Mouse (Mus musculus) thymus, postnatal 14 days (tissue): ENCODE results near the gene Gm5965.
"Not testable (repeated sequence)": the region's sequence is repeated elsewhere in the genome, so short reads cannot be mapped to it uniquely, and the experiment has no call there.

Experiments used
- DNase-seq: peaks from one replicate; pipeline ENCODE4 v3.0.0; 2021

Gm5965 gene

DNA sequence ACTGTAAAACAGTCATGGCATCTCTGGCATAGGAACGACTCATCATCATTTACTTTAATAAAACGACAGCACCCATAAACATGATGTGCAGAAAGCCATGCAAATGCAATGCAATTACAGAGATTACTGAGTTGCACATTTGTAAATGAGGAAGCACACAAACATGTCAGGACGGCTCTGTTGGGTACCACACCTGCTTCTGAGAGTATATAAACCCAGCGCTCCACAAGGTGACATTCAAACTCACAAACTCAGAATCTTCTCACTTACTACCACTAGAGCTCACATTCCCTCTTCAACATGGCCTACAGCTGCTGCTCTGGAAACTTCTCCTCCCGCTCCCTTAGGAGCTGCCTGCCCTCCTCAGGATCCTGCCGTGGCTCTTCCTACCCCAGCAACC is at the start of gene Gm5965:
Gene Gm5965 (plus strand): TSS at position 301 of the 400 bp plus-strand sequence.
- DNase-seq, result no peak

DNA sequence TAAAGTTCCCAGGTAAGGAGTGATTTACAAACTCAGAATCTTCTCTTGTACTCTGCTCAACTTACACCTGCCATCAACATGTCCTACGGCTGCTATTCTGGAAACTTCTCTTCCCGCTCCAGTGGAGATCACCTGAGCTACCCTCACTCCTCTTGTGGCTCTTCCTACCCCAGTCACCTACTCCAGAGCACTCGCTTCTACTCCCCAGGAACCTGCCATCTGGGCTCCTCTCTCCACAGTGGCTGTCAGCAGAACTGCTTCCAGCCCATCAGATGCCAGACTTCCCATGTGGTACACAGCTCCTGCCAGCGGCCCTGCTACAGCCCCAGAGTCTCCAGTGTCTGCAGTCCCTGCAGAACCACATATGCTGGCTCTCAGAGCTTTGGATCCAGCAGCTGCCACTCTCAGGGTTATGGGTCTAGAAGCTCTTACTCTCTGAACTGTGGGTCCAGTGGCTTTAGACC is 48.9 kb upstream of the Gm5965 start, which contains the start of gene Krtap13-1:
Gene Krtap13-1 (plus strand): TSS at position 51 of the 464 bp plus-strand sequence.
- DNase-seq, result no peak

DNA sequence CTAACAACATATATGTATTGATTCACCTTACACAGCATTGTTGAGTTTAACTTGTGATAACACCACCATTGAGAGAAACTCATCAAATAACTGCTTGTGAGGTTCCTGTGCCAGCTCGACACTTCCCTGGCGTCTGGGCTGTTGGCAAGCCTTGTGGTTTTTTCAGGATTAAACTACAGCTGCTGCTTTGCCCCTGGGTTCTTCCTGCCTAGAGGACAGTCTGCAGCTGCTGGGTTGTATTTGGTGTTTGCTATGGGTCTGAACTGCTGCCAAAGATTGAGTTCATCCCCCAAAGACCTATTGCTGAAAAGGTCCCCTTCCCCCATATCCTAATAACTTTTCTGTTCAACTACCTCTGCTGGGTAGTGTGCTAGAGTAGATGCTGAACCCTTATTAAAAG is 42.3 kb upstream of the Gm5965 start:
- no peak for DNase-seq

DNA sequence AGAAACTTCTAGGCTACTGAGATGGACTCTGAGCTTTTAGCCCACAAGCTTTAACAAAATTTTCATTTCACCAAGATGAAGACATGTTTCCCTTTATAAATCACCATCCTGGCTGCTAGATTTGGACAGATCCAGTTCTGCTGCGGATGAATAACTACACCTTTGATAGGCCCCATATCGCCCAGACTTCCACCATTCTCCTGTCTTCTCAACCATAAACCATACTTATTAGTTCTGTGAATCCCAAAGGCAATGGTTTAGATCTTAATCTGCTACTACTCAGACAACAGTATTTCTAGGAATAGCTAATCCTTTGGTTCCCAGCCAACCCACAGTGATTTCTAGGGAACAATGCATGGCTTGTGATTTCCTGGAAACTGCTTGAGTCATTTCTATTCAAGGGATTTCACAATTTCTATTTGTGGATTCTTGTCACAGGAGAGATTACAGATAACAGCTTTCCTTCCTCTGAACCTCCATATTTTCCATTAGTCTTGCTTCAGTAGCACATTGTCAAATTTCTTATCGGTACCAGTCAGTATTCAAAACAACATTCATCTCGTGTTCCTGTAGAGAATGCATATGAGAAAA is 32.9 kb upstream of the Gm5965 start:
- no peak for DNase-seq

DNA sequence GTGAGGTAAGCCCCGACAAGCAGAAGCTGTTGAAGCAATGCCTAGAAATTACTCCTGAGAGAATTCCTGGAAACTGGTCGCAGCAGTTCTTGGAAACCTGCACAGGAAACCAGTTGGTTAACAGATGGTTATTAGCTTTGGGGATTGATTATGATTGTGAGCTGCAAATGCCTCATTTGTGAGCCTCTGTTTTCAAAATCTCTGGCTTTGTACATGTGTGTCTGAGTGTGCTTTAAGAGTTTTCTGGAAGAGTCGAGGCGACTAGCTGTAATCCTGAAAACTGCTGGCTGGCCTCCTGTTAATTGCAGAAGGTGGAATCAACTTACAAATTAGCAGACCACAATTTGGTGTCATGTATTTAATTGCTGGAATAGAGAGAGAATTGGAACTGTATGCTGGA is 29.8 kb upstream of the Gm5965 start:
- no peak for DNase-seq

DNA sequence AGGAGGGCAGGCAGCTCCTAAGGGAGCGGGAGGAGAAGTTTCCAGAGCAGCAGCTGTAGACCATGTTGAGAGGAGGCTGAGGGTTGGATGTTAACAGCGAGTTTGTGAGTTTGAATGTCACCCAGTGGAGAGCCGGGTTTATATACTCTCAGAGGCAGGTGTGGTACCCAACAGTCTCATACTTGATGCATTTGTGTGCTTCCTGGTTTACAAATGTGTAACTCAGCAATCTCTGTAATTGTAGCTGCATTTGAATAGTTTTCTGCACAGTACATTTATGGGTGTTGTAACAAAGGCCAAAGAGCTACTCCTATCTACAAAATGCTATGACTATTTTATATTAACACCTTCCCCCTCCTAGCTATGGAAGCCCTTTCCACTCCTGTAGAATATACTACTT is 26.2 kb upstream of the Gm5965 start, which contains the start of gene Krtap13:
Gene Krtap13 (minus strand): TSS at position 101 of the 400 bp plus-strand sequence.
- DNase-seq, result not testable (repeated sequence)

DNA sequence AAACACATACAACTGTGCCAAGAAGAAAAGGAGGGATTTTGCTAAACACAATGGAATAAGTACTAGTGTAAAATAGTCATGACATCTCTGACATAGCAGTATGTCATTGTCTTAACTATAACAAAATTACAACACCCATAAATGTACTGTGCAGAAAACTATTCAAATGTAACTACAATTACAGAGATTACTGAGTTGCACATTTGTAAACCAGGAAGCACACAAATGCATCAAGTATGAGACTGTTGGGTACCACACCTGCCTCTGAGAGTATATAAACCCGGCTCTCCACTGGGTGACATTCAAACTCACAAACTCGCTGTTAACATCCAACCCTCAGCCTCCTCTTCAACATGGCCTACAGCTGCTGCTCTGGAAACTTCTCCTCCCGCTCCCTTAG is 19.1 kb upstream of the Gm5965 start, which contains the start of gene 2310034C09Rik:
Gene 2310034C09Rik (plus strand): TSS at position 301 of the 400 bp plus-strand sequence.
- not testable (repeated sequence) for DNase-seq

DNA sequence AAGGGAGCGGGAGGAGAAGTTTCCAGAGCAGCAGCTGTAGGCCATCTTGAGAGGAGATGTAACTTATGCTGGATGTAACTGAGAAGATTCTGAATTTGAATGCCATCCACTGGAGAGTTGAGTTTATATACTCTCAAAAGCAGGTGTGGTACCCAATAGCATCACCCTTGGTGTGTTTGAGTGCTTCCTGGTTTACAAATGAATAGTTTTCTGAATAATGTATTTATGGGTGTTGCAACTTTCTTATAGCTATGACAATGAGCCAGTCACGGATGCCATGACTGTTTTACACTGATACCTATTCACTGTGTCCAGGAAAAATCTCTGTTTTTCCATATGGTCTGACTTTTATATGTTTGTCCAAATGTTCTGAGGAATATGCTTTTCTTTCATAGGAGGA is 3.6 kb upstream of the Gm5965 start, which contains the start of gene 2310057N15Rik:
Gene 2310057N15Rik (minus strand): TSS at position 101 of the 400 bp plus-strand sequence.
- no peak for DNase-seq

DNA sequence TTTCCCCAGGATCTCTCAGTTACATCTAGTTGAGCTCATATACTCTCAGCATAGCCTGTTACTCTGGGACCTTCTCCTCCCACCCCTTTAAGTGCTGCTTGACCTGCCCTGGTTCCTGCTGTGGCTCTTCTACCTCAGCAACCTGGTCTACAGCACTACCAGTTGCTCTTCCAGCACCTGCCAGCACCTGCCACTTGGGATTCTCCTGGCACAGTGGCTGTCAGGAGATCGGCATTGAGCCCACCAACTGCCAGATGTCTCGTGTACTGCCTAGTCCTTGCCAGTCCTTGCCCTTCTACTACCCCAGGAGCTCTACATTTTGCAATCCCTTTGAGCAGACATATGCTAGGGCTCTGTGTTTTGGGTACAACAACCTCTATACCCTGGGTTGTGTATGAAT is 9.1 kb downstream of the Gm5965 start:
- DNase-seq, result no peak

DNA sequence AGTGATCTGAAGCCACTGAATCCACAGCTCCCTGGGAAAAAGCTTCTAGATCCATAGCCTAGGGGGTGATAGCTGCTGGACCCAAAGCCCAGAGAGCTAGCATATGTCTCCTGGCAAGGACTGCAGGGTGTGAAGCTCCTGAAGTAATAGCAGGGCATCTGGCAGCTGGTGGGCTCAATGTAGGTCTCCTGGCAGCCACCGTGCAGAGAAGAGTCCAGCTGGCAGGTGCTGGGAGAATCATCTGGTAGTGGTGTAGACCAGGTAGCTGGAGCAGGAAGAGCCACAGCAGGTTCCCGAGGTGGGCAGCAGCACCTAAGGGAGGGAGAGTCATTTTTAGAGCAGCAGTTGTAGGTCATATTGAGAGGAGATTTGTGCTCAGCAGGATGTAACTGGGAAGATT is 34.1 kb downstream of the Gm5965 start, which contains the start of gene Gm20741:
Gene Gm20741 (minus strand): TSS at position 394 of the 400 bp plus-strand sequence.
- DNase-seq, result no peak

DNA sequence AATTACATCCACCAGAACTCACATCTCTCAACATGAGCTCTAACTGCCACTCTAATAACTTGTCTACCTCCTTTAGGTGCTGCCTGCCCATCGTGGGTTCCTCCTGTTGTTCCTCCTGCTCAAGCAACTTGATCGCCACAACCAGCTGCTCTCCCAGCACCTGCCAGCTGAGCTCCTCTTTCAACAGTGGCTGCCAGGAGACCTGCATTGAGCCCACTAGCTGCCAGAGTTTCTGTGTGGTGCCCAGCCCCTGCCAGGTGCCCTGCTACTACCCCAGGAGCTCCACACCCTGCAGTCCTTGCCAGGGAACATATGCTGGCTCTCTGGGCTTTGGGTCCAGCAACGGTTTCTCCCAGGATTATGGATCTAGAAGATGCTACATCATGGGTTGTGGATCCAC is 42.4 kb downstream of the Gm5965 start, which contains the start of gene Krtap15:
Gene Krtap15 (plus strand): TSS at position 150 of the 400 bp plus-strand sequence.
- no peak for DNase-seq

DNA sequence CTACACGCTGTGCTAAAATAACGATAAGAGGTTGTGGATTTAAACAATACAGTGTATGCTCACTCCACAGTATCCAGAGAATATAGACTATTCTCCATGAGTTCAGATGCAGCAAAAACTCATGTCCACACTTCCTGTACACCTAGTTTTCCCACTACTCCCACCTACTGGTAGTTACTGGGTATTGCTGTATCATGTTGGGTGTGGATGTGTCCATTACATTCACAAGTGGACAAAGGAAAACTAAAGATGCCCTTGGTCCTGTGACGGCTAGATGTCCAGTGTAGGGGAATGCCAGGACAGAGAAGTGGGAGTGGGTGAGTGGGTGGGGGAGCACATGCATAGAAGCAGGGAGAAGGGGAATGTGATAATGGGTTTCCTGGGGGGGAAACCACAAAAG is 46.0 kb downstream of the Gm5965 start:
- DNase-seq, result peak; percentile 10

DNA sequence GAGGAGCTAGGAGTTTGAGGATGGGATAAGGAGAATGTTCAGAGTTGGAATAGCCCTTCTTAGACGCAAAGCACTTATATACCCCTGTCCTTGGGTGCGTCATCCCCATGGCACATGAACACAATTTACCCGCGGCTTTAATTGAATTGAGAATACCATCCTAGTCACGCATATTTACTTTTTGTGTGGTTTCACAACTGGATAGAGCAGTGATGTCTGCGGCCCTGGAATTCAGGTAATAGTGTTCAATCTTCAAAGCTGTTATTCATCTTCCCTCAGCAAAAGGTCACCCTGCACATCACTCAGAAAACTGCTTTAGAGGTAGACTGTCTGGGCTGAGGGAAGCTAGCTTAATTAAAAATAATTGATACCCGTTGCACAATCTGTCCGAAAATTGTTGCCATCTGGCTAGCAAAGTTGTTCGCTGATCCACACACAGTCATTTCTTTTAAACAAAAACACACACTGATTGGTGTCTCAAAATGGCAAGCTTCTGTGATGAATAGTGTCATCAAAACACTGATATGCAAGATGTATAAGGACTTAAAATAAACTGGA is 48.5 kb downstream of the Gm5965 start, which contains the start of gene Krtap14:
Gene Krtap14 (minus strand): TSS at position 51 of the 558 bp plus-strand sequence.
- no peak for DNase-seq

DNA sequence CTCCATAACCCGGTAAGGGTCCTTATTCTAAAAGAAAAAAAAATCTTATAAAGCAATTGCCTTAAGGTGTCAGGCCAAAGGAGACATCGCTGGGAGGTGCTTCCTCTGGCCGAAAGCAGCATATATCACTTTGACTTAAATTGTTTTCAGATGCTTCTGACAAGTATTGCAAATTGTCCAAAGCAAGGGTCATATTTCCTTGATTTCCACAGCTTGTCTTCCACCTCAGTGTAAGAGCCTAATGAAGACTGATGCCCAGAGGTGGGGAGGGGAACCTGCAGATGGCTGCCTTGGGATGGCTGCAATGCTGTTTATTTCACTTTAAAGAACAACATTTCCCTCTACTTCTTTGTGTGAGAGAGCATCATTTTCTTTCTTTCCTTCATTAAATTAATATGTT is 49.3 kb downstream of the Gm5965 start:
- no peak for DNase-seq
